Mouse (Mus musculus) cerebellum, postnatal 25 days (tissue): ENCODE results near the gene Wasf3.
"Not testable (repeated sequence)": the region's sequence is repeated elsewhere in the genome, so short reads cannot be mapped to it uniquely, and the experiment has no call there.

Experiments used
- DNase-seq, 2 experiments: peaks; one replicate each; pipeline ENCODE4 v3.0.0; 2021; ENCODE audit warnings: mixed read lengths in 2 of 2

Gene Wasf3

GRCm38 (mm10) chr5:146451592-146452254, 66.9 kb downstream of the Wasf3 start:
- no peak for DNase-seq

GRCm38 (mm10) chr5:146453556-146453955, 68.8 kb downstream of the Wasf3 start:
- DNase-seq = no peak

- no peak for DNase-seq
Measured at GRCm38 (mm10) chr5:146461612-146462011, 76.8 kb downstream of the Wasf3 start.

GRCm38 (mm10) chr5:146466663-146467062, 81.9 kb downstream of the Wasf3 start:
- no peak for DNase-seq

- peak in 1 of 2 experiments; percentile 33 for DNase-seq
Measured at GRCm38 (mm10) chr5:146468311-146468710, 83.5 kb downstream of the Wasf3 start.

- no peak for DNase-seq
Measured at GRCm38 (mm10) chr5:146470821-146471220, 86.0 kb downstream of the Wasf3 start.

- no peak for DNase-seq
Measured at GRCm38 (mm10) chr5:146471311-146471710, 86.5 kb downstream of the Wasf3 start.

- no peak for DNase-seq
Measured at GRCm38 (mm10) chr5:146471821-146472220, 87.0 kb downstream of the Wasf3 start.

GRCm38 (mm10) chr5:146479564-146479963, 94.8 kb downstream of the Wasf3 start:
- peak; percentile 61 to 75 for DNase-seq

- not testable (repeated sequence) for DNase-seq
Measured at GRCm38 (mm10) chr5:146481665-146482064, 96.9 kb downstream of the Wasf3 start, which contains the start of gene Gm6408. Gm6408 (plus strand) TSS chr5:146481965.

GRCm38 (mm10) chr5:146488959-146489358, 104.2 kb downstream of the Wasf3 start:
- DNase-seq = peak; percentile 56 to 70

- not testable (repeated sequence) for DNase-seq
Measured at GRCm38 (mm10) chr5:146491063-146491462, 106.3 kb downstream of the Wasf3 start, which contains the start of gene Gm6370. Gm6370 (plus strand) TSS chr5:146491363.

GRCm38 (mm10) chr5:146502099-146502498, 117.3 kb downstream of the Wasf3 start, which contains the start of gene 4930449I24Rik:
4930449I24Rik (plus strand) TSS chr5:146502399.
- DNase-seq = not testable (repeated sequence)

GRCm38 (mm10) chr5:146513823-146514222, 129.0 kb downstream of the Wasf3 start, which contains the start of gene Gm3402:
Gm3402 (plus strand) TSS chr5:146514123.
- DNase-seq = not testable (repeated sequence)
